Mouse (Mus musculus): ENCODE measurements around the gene Tbc1d2b.

The Tbc1d2b gene

GRCm38 (mm10) chr9:90242855-90243254 lies 27.7 kb downstream of the Tbc1d2b start:
- no peak for DNase-seq (ENCODE audit: low spot score)

- no peak for DNase-seq (ENCODE audit: low spot score)
Measured at GRCm38 (mm10) chr9:90242291-90242690, 28.3 kb downstream of the Tbc1d2b start.

GRCm38 (mm10) chr9:90241618-90242017 lies 29.0 kb downstream of the Tbc1d2b start:
- DNase-seq (ENCODE audit: low spot score), result peak; percentile 80

- no peak for DNase-seq (ENCODE audit: low spot score)
Measured at GRCm38 (mm10) chr9:90241041-90241440, 29.6 kb downstream of the Tbc1d2b start.

GRCm38 (mm10) chr9:90240560-90240959 lies 30.0 kb downstream of the Tbc1d2b start:
- DNase-seq (ENCODE audit: low spot score), result no peak

- peak; percentile 91 for DNase-seq (ENCODE audit: low spot score)
Measured at GRCm38 (mm10) chr9:90237232-90238062, 33.2 kb downstream of the Tbc1d2b start.

- no peak for DNase-seq (ENCODE audit: low spot score)
Measured at GRCm38 (mm10) chr9:90236817-90237216, 33.8 kb downstream of the Tbc1d2b start.

GRCm38 (mm10) chr9:90235258-90235882 lies 35.2 kb downstream of the Tbc1d2b start:
- no peak for DNase-seq (ENCODE audit: low spot score)

- no peak for DNase-seq (ENCODE audit: low spot score)
Measured at GRCm38 (mm10) chr9:90234786-90235185, 35.8 kb downstream of the Tbc1d2b start.

- DNase-seq (ENCODE audit: low spot score), result no peak
Measured at GRCm38 (mm10) chr9:90233906-90234419, 36.6 kb downstream of the Tbc1d2b start.

GRCm38 (mm10) chr9:90232781-90233690 lies 37.6 kb downstream of the Tbc1d2b start:
- no peak for DNase-seq (ENCODE audit: low spot score)

GRCm38 (mm10) chr9:90227171-90227570 lies 43.4 kb downstream of the Tbc1d2b start:
- no peak for DNase-seq (ENCODE audit: low spot score)

GRCm38 (mm10) chr9:90226742-90227096 lies 43.9 kb downstream of the Tbc1d2b start:
- DNase-seq (ENCODE audit: low spot score), result no peak

- DNase-seq (ENCODE audit: low spot score), result no peak
Measured at GRCm38 (mm10) chr9:90226081-90226741, 44.4 kb downstream of the Tbc1d2b start.

- no peak for DNase-seq (ENCODE audit: low spot score)
Measured at GRCm38 (mm10) chr9:90222275-90222674, 48.3 kb downstream of the Tbc1d2b start.

GRCm38 (mm10) chr9:90217501-90217900 lies 53.1 kb downstream of the Tbc1d2b start:
- no peak for DNase-seq (ENCODE audit: low spot score)

GRCm38 (mm10) chr9:90216259-90217001 lies 54.2 kb downstream of the Tbc1d2b start:
- no peak for DNase-seq (ENCODE audit: low spot score)

GRCm38 (mm10) chr9:90213127-90213526 lies 57.5 kb downstream of the Tbc1d2b start:
- no peak for DNase-seq (ENCODE audit: low spot score)

GRCm38 (mm10) chr9:90208655-90209054 lies 61.9 kb downstream of the Tbc1d2b start:
- DNase-seq (ENCODE audit: low spot score), result no peak

GRCm38 (mm10) chr9:90207808-90208207 lies 62.8 kb downstream of the Tbc1d2b start:
- DNase-seq (ENCODE audit: low spot score), result no peak

- DNase-seq (ENCODE audit: low spot score), result peak; percentile 82
Measured at GRCm38 (mm10) chr9:90206500-90206899, 64.1 kb downstream of the Tbc1d2b start.

Data from c-Kit-positive CD71-positive TER-119-positive erythroid progenitor cells, embryonic 14.5 days (primary cell).